Mouse (Mus musculus): ENCODE measurements around the gene Myo16. TPM values are rescaled to one million over a fixed set of nuclear protein-coding genes. Genes with fewer than 3 reads are reported as not detected.

Myo16 gene
- polyA plus RNA-seq, 1 experiment, result 0.12 TPM

DNA sequence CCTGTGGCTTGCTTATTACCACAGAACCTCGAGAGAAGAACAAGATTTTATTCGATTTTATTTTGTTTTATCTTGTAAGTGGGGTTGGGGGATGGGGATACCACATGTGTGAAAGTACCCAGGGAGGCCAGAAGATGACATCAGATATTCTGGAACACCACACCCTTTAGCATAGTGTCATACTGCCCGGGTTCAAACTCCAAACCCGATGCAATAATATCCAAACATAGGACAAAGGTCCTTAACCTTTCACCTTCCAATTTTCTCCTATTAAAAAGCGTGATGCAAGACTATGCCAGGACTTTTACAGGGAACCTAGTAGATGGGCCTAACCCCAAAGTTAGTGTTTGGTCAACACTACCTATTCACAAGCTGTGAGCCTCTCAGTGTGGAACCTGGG is 443.9 kb downstream of the Myo16 start:
- TF ChIP-seq CTCF (IDR thresholded peaks at IDR 0.05; ENCODE audit: borderline replicate concordance, insufficient read depth, low read length), result no peak
- no peak for TF ChIP-seq POLR2A (IDR thresholded peaks at IDR 0.05; ENCODE audit: low read depth, low read length)
- Histone ChIP-seq H3K4me3 (ENCODE audit: insufficient read depth, low read length) (no peak overlapping the region), H3K4me1 (ENCODE audit: control insufficient read depth, insufficient read depth, low read length) (no peaks in the 10 kb centered on the region), H3K27ac (ENCODE audit: insufficient read depth, low read length) (no peak overlapping the region)

DNA sequence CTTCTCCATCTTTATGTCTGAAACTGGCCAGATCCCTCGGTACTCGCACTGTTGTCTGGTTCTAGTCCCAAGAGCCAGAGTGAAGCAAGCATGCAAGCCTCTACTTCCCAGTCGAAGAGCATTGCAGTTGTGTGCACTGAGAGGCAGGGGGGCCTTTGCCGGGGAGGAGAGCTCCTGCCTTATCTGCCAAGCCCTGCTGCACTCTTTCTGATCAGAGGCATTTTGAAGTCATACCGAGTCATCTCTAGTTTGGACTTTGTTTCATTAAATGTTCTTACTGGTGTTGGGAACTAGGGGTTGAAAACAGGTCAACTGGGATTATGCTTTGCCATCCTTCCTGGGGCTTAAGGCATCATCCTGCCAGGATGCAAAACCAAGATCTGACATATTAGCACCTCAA is 445.2 kb downstream of the Myo16 start:
- H3K4me1 ChIP-seq (ENCODE audit: control insufficient read depth, insufficient read depth, low read length), result no peaks in the 10 kb centered on the region
- no peak overlapping the region for H3K27ac ChIP-seq (ENCODE audit: insufficient read depth, low read length)
- no peak overlapping the region for H3K4me3 ChIP-seq (ENCODE audit: insufficient read depth, low read length)
- TF ChIP-seq POLR2A (IDR thresholded peaks at IDR 0.05; ENCODE audit: low read depth, low read length) (no peak), CTCF (IDR thresholded peaks at IDR 0.05; ENCODE audit: borderline replicate concordance, insufficient read depth, low read length) (no peak)

DNA sequence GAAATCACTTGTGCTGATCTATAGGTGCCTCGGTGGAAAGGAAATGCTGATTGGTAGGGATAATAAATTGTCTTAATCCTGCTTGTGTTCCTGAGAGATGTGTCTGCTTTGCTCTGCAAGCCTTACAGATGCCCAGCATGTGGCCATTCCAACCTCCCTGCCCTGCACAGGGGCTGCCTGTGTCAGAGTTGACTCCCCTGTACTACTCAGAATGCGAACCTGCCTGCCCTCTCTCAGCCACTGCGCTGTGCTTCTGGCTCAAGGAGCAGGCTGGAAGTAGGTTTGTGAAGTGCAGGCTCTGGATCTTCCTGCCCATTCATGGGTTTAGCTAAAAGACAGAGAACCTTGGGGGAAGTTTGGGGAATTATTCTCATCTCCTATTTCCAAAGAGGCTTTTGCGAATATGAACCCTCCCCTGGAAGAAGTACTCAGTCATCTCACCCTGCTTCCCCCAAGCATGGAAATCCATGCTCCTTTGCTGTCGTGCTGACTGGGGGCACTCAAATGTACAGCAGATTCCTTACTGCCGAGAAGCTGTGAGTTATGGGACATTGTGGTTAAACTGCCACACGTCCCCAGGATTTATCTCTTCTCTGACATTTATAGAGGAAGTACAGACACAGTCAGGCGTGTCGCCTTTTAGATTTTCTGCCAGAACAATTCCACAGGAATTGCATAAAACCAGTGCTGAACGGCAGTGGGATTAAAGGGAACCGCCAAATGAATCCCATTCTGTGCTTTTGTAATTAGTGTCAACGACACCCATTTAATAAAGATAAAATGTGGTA is 452.5 kb downstream of the Myo16 start:
- Histone ChIP-seq H3K4me3 (ENCODE audit: insufficient read depth, low read length) (no peak overlapping the region), H3K27ac (ENCODE audit: insufficient read depth, low read length) (no peak overlapping the region), H3K4me1 (ENCODE audit: control insufficient read depth, insufficient read depth, low read length) (no peaks in the 10 kb centered on the region)
- TF ChIP-seq CTCF (IDR thresholded peaks at IDR 0.05; ENCODE audit: borderline replicate concordance, insufficient read depth, low read length) (no peak), POLR2A (IDR thresholded peaks at IDR 0.05; ENCODE audit: low read depth, low read length) (no peak)

DNA sequence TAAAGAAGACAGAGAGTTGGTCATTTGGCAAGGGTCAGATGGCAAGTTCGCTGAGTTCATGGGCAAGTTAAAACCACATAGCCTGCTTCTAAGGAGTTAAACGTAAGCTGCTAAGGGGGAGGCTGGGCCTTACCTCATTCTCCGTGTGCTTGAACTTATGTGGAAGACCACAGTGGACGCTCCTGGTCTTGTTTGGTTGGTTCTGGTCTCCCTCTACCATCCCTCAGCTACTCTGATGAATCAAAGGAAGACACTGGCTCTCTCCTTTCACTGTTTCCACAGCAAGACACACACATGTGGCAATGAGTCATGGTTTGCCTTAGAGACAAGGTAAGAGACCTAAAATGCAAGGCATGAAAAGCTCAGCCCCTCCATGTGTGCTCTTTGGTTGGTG is 453.1 kb downstream of the Myo16 start:
- no peak overlapping the region for H3K4me3 ChIP-seq (ENCODE audit: insufficient read depth, low read length)
- no peaks in the 10 kb centered on the region for H3K4me1 ChIP-seq (ENCODE audit: control insufficient read depth, insufficient read depth, low read length)
- no peak for TF ChIP-seq CTCF (IDR thresholded peaks at IDR 0.05; ENCODE audit: borderline replicate concordance, insufficient read depth, low read length)
- TF ChIP-seq POLR2A (IDR thresholded peaks at IDR 0.05; ENCODE audit: low read depth, low read length), result no peak
- no peak overlapping the region for H3K27ac ChIP-seq (ENCODE audit: insufficient read depth, low read length)

DNA sequence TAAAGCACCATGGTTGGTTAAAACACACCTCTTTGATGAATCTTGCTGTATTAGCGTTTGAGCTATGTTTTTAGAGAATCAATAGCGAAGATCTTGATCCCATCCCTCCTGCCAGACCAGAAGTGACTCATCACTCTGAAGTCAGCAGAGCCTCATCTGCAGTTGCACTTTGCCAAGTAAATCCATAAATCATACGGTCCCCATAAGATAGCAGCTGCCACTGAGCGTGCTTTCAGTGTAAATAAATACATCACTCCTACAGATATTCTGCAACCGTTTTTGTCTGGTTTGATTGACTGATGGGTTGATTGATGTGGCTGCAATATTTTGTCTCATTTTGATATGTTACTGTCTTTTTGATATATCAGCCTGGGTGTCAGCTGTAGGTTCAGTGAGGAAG is 457.9 kb downstream of the Myo16 start:
- no peak for TF ChIP-seq POLR2A (IDR thresholded peaks at IDR 0.05; ENCODE audit: low read depth, low read length)
- TF ChIP-seq CTCF (IDR thresholded peaks at IDR 0.05; ENCODE audit: borderline replicate concordance, insufficient read depth, low read length), result no peak
- H3K4me3 ChIP-seq (ENCODE audit: insufficient read depth, low read length), result no peak overlapping the region
- H3K4me1 ChIP-seq (ENCODE audit: control insufficient read depth, insufficient read depth, low read length), result no peaks in the 10 kb centered on the region
- H3K27ac ChIP-seq (ENCODE audit: insufficient read depth, low read length), result no peak overlapping the region

DNA sequence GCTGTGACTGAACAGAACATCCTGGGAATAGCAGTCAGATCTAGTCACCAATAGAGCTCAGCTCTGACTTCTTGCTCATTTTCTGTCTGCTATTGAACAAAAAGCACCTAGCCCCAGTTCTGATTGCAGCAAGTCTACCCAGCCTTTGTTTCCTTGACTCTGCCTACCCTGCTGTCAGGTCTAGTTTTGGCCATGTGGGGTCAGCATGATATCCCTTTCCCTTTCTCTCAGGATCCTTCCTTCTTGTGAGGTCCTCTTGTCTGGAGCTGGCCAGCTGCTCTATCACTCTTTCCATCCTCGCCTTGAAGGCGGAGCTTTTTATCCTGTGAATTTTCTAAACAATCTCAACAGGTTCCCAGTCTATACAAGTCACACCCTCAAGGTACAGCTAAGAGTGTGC is 459.7 kb downstream of the Myo16 start:
- TF ChIP-seq POLR2A (IDR thresholded peaks at IDR 0.05; ENCODE audit: low read depth, low read length), result no peak
- TF ChIP-seq CTCF (IDR thresholded peaks at IDR 0.05; ENCODE audit: borderline replicate concordance, insufficient read depth, low read length), result no peak
- no peak overlapping the region for H3K4me3 ChIP-seq (ENCODE audit: insufficient read depth, low read length)
- H3K27ac ChIP-seq (ENCODE audit: insufficient read depth, low read length), result no peak overlapping the region
- H3K4me1 ChIP-seq (ENCODE audit: control insufficient read depth, insufficient read depth, low read length), result no peaks in the 10 kb centered on the region

DNA sequence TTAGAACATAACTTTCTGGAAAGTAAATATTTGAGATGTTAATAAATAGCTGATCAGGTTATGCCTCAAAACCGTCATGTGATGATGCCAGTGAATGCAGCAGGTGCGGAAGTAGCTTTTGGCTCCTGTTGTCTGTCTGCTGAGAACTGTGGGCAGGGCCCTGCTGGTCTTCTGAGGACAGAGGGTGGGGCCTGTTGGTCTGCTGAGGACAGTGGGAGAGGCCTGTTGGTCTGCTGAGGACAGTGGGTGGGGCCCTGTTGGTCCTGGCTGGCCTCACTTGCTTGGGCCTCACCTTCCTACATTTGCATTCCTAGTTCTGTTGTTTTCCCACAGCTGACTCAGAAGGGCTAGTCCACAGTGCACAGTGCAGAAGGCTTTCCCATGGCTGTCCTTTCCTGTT is 466.0 kb downstream of the Myo16 start:
- H3K27ac ChIP-seq (ENCODE audit: insufficient read depth, low read length), result no peak overlapping the region

DNA sequence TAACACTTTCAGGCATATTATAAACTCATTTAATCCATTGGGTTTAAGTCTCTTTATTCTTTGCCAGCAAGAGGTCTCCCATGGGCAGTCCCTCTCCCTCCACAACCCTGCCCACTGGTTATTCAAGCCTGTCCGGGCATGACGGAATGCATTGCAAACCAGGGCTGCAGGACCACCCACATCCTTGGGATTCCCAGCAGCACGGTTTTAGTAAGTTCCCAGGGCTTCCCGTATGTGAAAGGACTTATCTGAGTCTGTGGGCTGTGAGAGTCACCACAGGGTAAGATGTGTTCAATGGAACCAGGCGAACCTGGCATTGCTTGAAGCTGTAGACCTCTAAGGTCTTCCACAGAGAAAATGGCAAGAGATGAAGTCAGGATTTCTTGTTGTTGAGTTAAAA is 471.6 kb downstream of the Myo16 start:
- TF ChIP-seq POLR2A (IDR thresholded peaks at IDR 0.05; ENCODE audit: low read depth, low read length) (no peak), CTCF (IDR thresholded peaks at IDR 0.05; ENCODE audit: borderline replicate concordance, insufficient read depth, low read length) (no peak)
- Histone ChIP-seq H3K4me3 (ENCODE audit: insufficient read depth, low read length) (no peak overlapping the region), H3K27ac (ENCODE audit: insufficient read depth, low read length) (no peak overlapping the region), H3K4me1 (ENCODE audit: control insufficient read depth, insufficient read depth, low read length) (peaks cover 10% of the 10 kb centered on the region)

More for the DNA sequence above, 466.0 kb downstream of the Myo16 start:
- TF ChIP-seq CTCF (IDR thresholded peaks at IDR 0.05; ENCODE audit: borderline replicate concordance, insufficient read depth, low read length) (no peak), POLR2A (IDR thresholded peaks at IDR 0.05; ENCODE audit: low read depth, low read length) (no peak)
- H3K4me1 ChIP-seq (ENCODE audit: control insufficient read depth, insufficient read depth, low read length), result no peaks in the 10 kb centered on the region
- H3K4me3 ChIP-seq (ENCODE audit: insufficient read depth, low read length), result no peak overlapping the region

DNA sequence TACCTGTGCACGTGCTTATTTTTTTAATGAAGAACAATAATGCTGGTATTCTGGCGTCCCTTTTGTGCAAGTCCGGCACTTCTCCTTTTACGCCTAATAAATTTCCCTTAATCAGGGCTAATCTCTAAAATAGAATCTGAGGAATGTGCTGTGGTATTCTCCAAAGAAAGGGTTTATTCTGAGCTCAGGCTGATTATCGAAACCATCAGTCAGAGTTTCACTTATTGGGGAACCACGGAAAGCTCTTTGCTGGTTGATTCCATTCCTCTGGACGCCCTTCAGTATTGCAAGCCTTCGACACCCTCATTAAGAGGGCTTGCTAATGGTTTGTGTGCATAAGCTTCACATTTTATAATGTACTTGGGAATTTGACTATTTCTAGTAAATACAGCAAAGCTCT is 475.0 kb downstream of the Myo16 start:
- H3K4me1 ChIP-seq (ENCODE audit: control insufficient read depth, insufficient read depth, low read length), result peaks cover 14% of the 10 kb centered on the region
- TF ChIP-seq POLR2A (IDR thresholded peaks at IDR 0.05; ENCODE audit: low read depth, low read length), result no peak
- no peak for TF ChIP-seq CTCF (IDR thresholded peaks at IDR 0.05; ENCODE audit: borderline replicate concordance, insufficient read depth, low read length)
- no peak overlapping the region for H3K4me3 ChIP-seq (ENCODE audit: insufficient read depth, low read length)
- H3K27ac ChIP-seq (ENCODE audit: insufficient read depth, low read length), result no peak overlapping the region

DNA sequence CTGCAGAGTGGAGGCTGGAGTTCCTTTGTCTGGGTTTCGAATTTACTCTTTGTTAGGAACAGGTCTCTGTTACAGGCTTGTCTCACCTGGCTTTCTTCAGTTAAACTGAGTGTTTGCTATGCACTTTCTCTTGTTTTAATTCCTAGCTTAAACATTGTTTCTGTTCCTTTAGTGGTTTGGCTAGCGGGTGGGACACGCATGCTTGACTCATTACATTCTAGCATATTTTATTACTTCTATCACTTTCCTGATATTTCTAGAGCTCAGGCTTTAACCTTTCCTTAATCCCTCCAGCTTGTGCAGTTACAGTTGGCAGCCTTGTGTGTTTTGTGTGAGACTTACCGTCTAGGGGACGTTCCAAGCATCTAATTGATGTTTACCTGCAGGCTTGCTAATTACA is 476.2 kb downstream of the Myo16 start:
- H3K4me3 ChIP-seq (ENCODE audit: insufficient read depth, low read length), result no peak overlapping the region
- peaks cover 16% of the 10 kb centered on the region for H3K4me1 ChIP-seq (ENCODE audit: control insufficient read depth, insufficient read depth, low read length)
- peak overlapping the region; percentile 50 for H3K27ac ChIP-seq (ENCODE audit: insufficient read depth, low read length)
- TF ChIP-seq CTCF (IDR thresholded peaks at IDR 0.05; ENCODE audit: borderline replicate concordance, insufficient read depth, low read length), result no peak
- TF ChIP-seq POLR2A (IDR thresholded peaks at IDR 0.05; ENCODE audit: low read depth, low read length), result no peak
